In the genomic region with DNA sequence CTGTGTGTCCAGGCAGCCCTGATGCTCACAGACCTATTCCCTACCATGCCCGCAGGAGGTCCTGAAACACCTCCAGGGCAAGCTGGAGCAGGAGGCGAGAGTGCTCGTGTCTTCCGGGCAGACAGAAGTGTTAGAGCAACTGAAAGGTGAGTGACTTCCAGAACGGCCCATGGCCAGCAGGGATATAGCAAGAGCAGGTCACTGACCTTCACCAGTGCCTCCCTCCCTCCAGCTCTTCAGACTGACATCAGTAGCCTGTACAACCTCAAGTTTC, we compare ENCODE assay signal across 9 mouse cellular contexts. TPM values are rescaled to one million over a fixed set of nuclear protein-coding genes. Genes with fewer than 3 reads are reported as not detected.
DNase-seq lines count a peak whose midpoint lies in the region; ATAC-seq lines count a peak whose summit lies in the region.
"Had no signal": no experiment of that assay in that cellular context is flagged by ENCODE, and none has a peak within 500 bp of the region (broad histone marks: within the 10 kb centered on the region; RNA-seq: fewer than 3 reads in every experiment).

No protein-coding gene starts in this region.

- H3K4me2 ChIP-seq in heart, embryonic 13.5 days, result peak overlapping the region; percentile 35
- peak overlapping the region; percentile 24 for H3K4me2 ChIP-seq in embryonic facial prominence, embryonic 11.5 days (ENCODE audit: low read depth, low read length)
- peak overlapping the region; percentile 95 for H3K4me2 ChIP-seq in midbrain, embryonic 16.5 days (ENCODE audit: low read length)
- H3K4me2 ChIP-seq: liver, embryonic 12.5 days had no signal

- no peak for ATAC-seq in heart, embryonic 13.5 days (ENCODE audit: extremely low read depth, insufficient number of reproducible peaks, low FRiP score, low TSS enrichment)
- ATAC-seq in embryonic facial prominence, embryonic 11.5 days (replicated peaks; ENCODE audit: insufficient number of reproducible peaks, low FRiP score, low TSS enrichment, low read depth), result no peak
- no peak for ATAC-seq in midbrain, embryonic 16.5 days

- H3K36me3 ChIP-seq in heart, embryonic 13.5 days, result no peaks in the 10 kb centered on the region
- H3K36me3 ChIP-seq in embryonic facial prominence, embryonic 11.5 days (replicated peaks; ENCODE audit: control insufficient read depth, insufficient read depth, low read depth, low read length), result no peaks in the 10 kb centered on the region
- H3K36me3 ChIP-seq in hindbrain, embryonic 10.5 days, result peaks cover 46% of the 10 kb centered on the region
- peaks cover 30% of the 10 kb centered on the region for H3K36me3 ChIP-seq in midbrain, embryonic 16.5 days (ENCODE audit: control insufficient read depth, insufficient read depth, low read length)
- H3K36me3 ChIP-seq: liver, embryonic 12.5 days had no signal

- 49% methylated on average over 5 of the region's 5 CpGs for WGBS in heart, embryonic 13.5 days
- WGBS in embryonic facial prominence, embryonic 11.5 days, result 39% methylated on average over 5 of the region's 5 CpGs
- 51% methylated on average over 5 of the region's 5 CpGs for WGBS in hindbrain, embryonic 10.5 days
- 51% methylated on average over 5 of the region's 5 CpGs for WGBS in midbrain, embryonic 16.5 days

- no peaks in the 10 kb centered on the region for H3K9me3 ChIP-seq in heart, embryonic 13.5 days
- no peaks in the 10 kb centered on the region for H3K9me3 ChIP-seq in embryonic facial prominence, embryonic 11.5 days (replicated peaks; ENCODE audit: control insufficient read depth, low read length)
- H3K9me3 ChIP-seq in hindbrain, embryonic 10.5 days, result no peaks in the 10 kb centered on the region
- H3K9me3 ChIP-seq in midbrain, embryonic 16.5 days (replicated peaks; ENCODE audit: control insufficient read depth, low read length, poor library complexity, severe bottlenecking), result no peaks in the 10 kb centered on the region
- H3K9me3 ChIP-seq: liver, embryonic 12.5 days had no signal

- H3K4me3 ChIP-seq in heart, embryonic 13.5 days, result peak overlapping the region; percentile 16; the same call in 1 of the 2 replicates
- no peak overlapping the region for H3K4me3 ChIP-seq in embryonic facial prominence, embryonic 11.5 days (ENCODE audit: low read depth, low read length)
- peak overlapping the region; percentile 68 for H3K4me3 ChIP-seq in hindbrain, embryonic 10.5 days
- peak overlapping the region; percentile 69 for H3K4me3 ChIP-seq in midbrain, embryonic 16.5 days (ENCODE audit: low read depth, low read length)
- H3K4me3 ChIP-seq: liver, embryonic 12.5 days had no signal

- DNase-seq in heart, adult 11 months, result no peak
- no peak for DNase-seq in embryonic facial prominence, embryonic 11.5 days (ENCODE audit: low spot score)
- DNase-seq in hindbrain, embryonic 10.5 days (ENCODE audit: low spot score), result no peak
- no peak for DNase-seq in T-cell, adult 2 months (ENCODE audit: low spot score)
- DNase-seq in spleen, postnatal 36 days (ENCODE audit: low spot score in 2 of 2), result no peak
- DNase-seq in right cerebral cortex, adult 2 months (ENCODE audit: low spot score in 2 of 2), result no peak

- H3K27ac ChIP-seq in heart, embryonic 13.5 days (replicated peaks), result peak overlapping the region; percentile 36; the same call in 1 of the 2 replicates
- no peak overlapping the region for H3K27ac ChIP-seq in embryonic facial prominence, embryonic 11.5 days (replicated peaks; ENCODE audit: low read depth, low read length)
- H3K27ac ChIP-seq in hindbrain, embryonic 10.5 days, result peak overlapping the region; percentile 96
- H3K27ac ChIP-seq in midbrain, embryonic 16.5 days (ENCODE audit: low read length), result peak overlapping the region; percentile 99
- H3K27ac ChIP-seq: liver, embryonic 12.5 days had no signal

- H3K4me1 ChIP-seq in heart, embryonic 13.5 days, result peaks cover 23% of the 10 kb centered on the region
- no peaks in the 10 kb centered on the region for H3K4me1 ChIP-seq in embryonic facial prominence, embryonic 11.5 days (ENCODE audit: control insufficient read depth, insufficient read depth, low read length)
- peaks cover 68% of the 10 kb centered on the region for H3K4me1 ChIP-seq in hindbrain, embryonic 10.5 days (replicated peaks)
- peaks cover 52% of the 10 kb centered on the region for H3K4me1 ChIP-seq in midbrain, embryonic 16.5 days (ENCODE audit: control insufficient read depth, insufficient read depth, low read length)

- 0 out of 2 replicates have a peak overlapping the region, but pooled peaks have one; percentile 14 for H3K9ac ChIP-seq in heart, embryonic 13.5 days
- 0 out of 2 replicates have a peak overlapping the region, but pooled peaks have one; percentile 25 for H3K9ac ChIP-seq in embryonic facial prominence, embryonic 11.5 days (replicated peaks; ENCODE audit: low read length)
- H3K9ac ChIP-seq in midbrain, embryonic 16.5 days (ENCODE audit: low read depth, low read length), result peak overlapping the region; percentile 93
- H3K9ac ChIP-seq: liver, embryonic 12.5 days had no signal

- peaks cover 99% of the 10 kb centered on the region for H3K27me3 ChIP-seq in heart, embryonic 13.5 days (replicated peaks)
- H3K27me3 ChIP-seq in embryonic facial prominence, embryonic 11.5 days (ENCODE audit: control insufficient read depth, insufficient read depth, low read length), result peaks cover 45% of the 10 kb centered on the region
- peaks cover 92% of the 10 kb centered on the region for H3K27me3 ChIP-seq in hindbrain, embryonic 10.5 days (ENCODE audit: insufficient read depth, poor library complexity, severe bottlenecking)
- H3K27me3 ChIP-seq in midbrain, embryonic 16.5 days (ENCODE audit: control insufficient read depth, insufficient read depth, low read depth, low read length), result no peaks in the 10 kb centered on the region

RNA-seq across cellular contexts. Expression of gene Apc2, which starts 6.2 kb away (rescaled TPM):
- polyA plus RNA-seq in heart, embryonic 13.5 days (2015; fragmentation: Nextera tagmentation; extraction: Ambion mirVana), result 0.90 and 0.94 TPM in 2 replicates
- 11.0 and 15.8 TPM in 2 replicates for polyA plus RNA-seq in embryonic facial prominence, embryonic 11.5 days (2014; fragmentation: Nextera tagmentation; extraction: Ambion mirVana)
- 30.4 and 86.1 TPM in 2 replicates for polyA plus RNA-seq in hindbrain, embryonic 10.5 days (2016; fragmentation: Nextera tagmentation; extraction: Ambion mirVana)
- polyA plus RNA-seq in midbrain, embryonic 16.5 days (2015; fragmentation: Nextera tagmentation; extraction: Ambion mirVana), result 172 and 205 TPM in 2 replicates

RNA-seq across cellular contexts. Expression of gene Rps15, which starts 9.8 kb away (rescaled TPM):
- polyA plus RNA-seq in heart, embryonic 13.5 days (2015; fragmentation: Nextera tagmentation; extraction: Ambion mirVana), result 621 and 687 TPM in 2 replicates
- 886 and 948 TPM in 2 replicates for polyA plus RNA-seq in embryonic facial prominence, embryonic 11.5 days (2014; fragmentation: Nextera tagmentation; extraction: Ambion mirVana)
- 971 and 1,039 TPM in 2 replicates for polyA plus RNA-seq in hindbrain, embryonic 10.5 days (2016; fragmentation: Nextera tagmentation; extraction: Ambion mirVana)
- 465 and 476 TPM in 2 replicates for polyA plus RNA-seq in midbrain, embryonic 16.5 days (2015; fragmentation: Nextera tagmentation; extraction: Ambion mirVana)

RNA-seq across cellular contexts. Expression of gene 2310011J03Rik, which starts 18.3 kb away (rescaled TPM):
- polyA plus RNA-seq in heart, embryonic 13.5 days (2015; fragmentation: Nextera tagmentation; extraction: Ambion mirVana), result 36.0 and 36.6 TPM in 2 replicates
- 36.5 and 41.6 TPM in 2 replicates for polyA plus RNA-seq in embryonic facial prominence, embryonic 11.5 days (2014; fragmentation: Nextera tagmentation; extraction: Ambion mirVana)
- 55.6 and 60.9 TPM in 2 replicates for polyA plus RNA-seq in hindbrain, embryonic 10.5 days (2016; fragmentation: Nextera tagmentation; extraction: Ambion mirVana)
- polyA plus RNA-seq in midbrain, embryonic 16.5 days (2015; fragmentation: Nextera tagmentation; extraction: Ambion mirVana), result 21.9 and 26.7 TPM in 2 replicates

RNA-seq across cellular contexts. Expression of gene Pcsk4, which starts 27.3 kb away (rescaled TPM):
- polyA plus RNA-seq in heart, embryonic 13.5 days (2015; fragmentation: Nextera tagmentation; extraction: Ambion mirVana), result 1.8 and 2.1 TPM in 2 replicates
- polyA plus RNA-seq in embryonic facial prominence, embryonic 11.5 days (2014; fragmentation: Nextera tagmentation; extraction: Ambion mirVana), result 1.6 and 2.9 TPM in 2 replicates
- polyA plus RNA-seq in hindbrain, embryonic 10.5 days (2016; fragmentation: Nextera tagmentation; extraction: Ambion mirVana), result 3.3 and 3.9 TPM in 2 replicates
- 5.6 and 6.5 TPM in 2 replicates for polyA plus RNA-seq in midbrain, embryonic 16.5 days (2015; fragmentation: Nextera tagmentation; extraction: Ambion mirVana)

RNA-seq across cellular contexts. Expression of gene Reep6, which starts 27.7 kb away (rescaled TPM):
- 2.6 and 4.4 TPM in 2 replicates for polyA plus RNA-seq in heart, embryonic 13.5 days (2015; fragmentation: Nextera tagmentation; extraction: Ambion mirVana)
- 4.3 and 4.5 TPM in 2 replicates for polyA plus RNA-seq in embryonic facial prominence, embryonic 11.5 days (2014; fragmentation: Nextera tagmentation; extraction: Ambion mirVana)
- 7.2 and 11.2 TPM in 2 replicates for polyA plus RNA-seq in hindbrain, embryonic 10.5 days (2016; fragmentation: Nextera tagmentation; extraction: Ambion mirVana)
- polyA plus RNA-seq in midbrain, embryonic 16.5 days (2015; fragmentation: Nextera tagmentation; extraction: Ambion mirVana), result 6.0 and 8.6 TPM in 2 replicates

Comparison
In these comparisons a context has a peak if more than half of its experiments do, and no peak if none do; other contexts are left out.
1. H3K4me2 ChIP-seq: peak in every context shown above with its lines; median percentile 95 in midbrain, embryonic 16.5 days; 35 in heart, embryonic 13.5 days; 24 in embryonic facial prominence, embryonic 11.5 days.
2. H3K9ac ChIP-seq: peak in every context shown above with its lines; median percentile 93 in midbrain, embryonic 16.5 days; 25 in embryonic facial prominence, embryonic 11.5 days; 14 in heart, embryonic 13.5 days.